ENCODE assay signal across 25 mouse cellular contexts in the genomic region with DNA sequence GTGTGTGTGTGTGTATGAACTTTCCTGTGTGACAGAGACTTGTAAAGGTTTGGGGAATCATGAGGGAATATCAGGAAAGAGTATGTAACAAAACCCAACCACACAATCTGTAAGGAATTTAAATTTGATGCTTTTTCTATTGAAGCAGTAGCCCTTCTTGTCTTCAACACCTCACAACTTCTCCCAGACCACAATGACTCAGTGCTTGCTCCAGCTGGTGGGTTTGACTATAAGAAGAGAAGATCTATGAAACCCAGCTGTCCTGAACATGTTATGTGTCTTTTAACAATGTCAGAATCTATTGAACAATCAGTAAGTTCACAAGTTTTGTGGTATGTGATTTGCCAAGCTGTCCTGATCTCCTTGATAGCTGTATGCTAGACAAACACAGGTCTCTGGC.
A peak's percentile ranks its signal among the peaks of the same experiment; 100 is the strongest.
DNase-seq lines count a peak whose midpoint lies in the region; ATAC-seq and TF ChIP-seq lines count a peak whose summit lies in the region.
"Had no signal": no experiment of that assay in that cellular context is flagged by ENCODE, and none has a peak within 500 bp of the region (broad histone marks: within the 10 kb centered on the region; RNA-seq: fewer than 3 reads in every experiment).

No protein-coding gene starts in this region.

- 0 out of 4 replicates have a peak, but pooled peaks have one; percentile 44 to 51 for ATAC-seq in hematopoietic stem cell, adult 5-6 weeks (replicated peaks in 1 of 2; ENCODE audit: insufficient read depth in 1 of 2, low FRiP score in 2 of 2, low TSS enrichment in 1 of 2, low read depth in 1 of 2, poor library complexity in 2 of 2, severe bottlenecking in 2 of 2)
- ATAC-seq: forebrain, embryonic 15.5 days; intestine, postnatal 0 days; Patski had no signal

- H3K4me1 ChIP-seq in heart, embryonic 10.5 days: no peaks in the 10 kb centered on the region
- H3K4me1 ChIP-seq in kidney, adult 2 months (ENCODE audit: control insufficient read depth, insufficient read depth, low read length): no peaks in the 10 kb centered on the region
- H3K4me1 ChIP-seq: embryonic facial prominence, embryonic 10.5 days; embryonic facial prominence, embryonic 13.5 days; forebrain, embryonic 12.5 days; forebrain, embryonic 15.5 days; heart, embryonic 13.5 days; hindbrain, embryonic 12.5 days; hindbrain, embryonic 15.5 days had no signal

- no peak overlapping the region for H3ac ChIP-seq in C2C12 (ENCODE audit: control insufficient read depth, insufficient read length, low read depth)

- H3K27ac ChIP-seq in heart, embryonic 10.5 days: no peak overlapping the region
- H3K27ac ChIP-seq in kidney, adult 2 months (ENCODE audit: insufficient read depth, low read depth, low read length): no peak overlapping the region
- H3K27ac ChIP-seq: embryonic facial prominence, embryonic 10.5 days; embryonic facial prominence, embryonic 13.5 days; forebrain, embryonic 12.5 days; forebrain, embryonic 15.5 days; heart, embryonic 13.5 days; hindbrain, embryonic 12.5 days; hindbrain, embryonic 15.5 days had no signal

- no peak for TF ChIP-seq POLR2A in kidney, adult 2 months (IDR thresholded peaks at IDR 0.05; ENCODE audit: low read depth, low read length)

- H3K4me3 ChIP-seq in heart, embryonic 10.5 days: no peak overlapping the region
- H3K4me3 ChIP-seq in C2C12 (ENCODE audit: insufficient read depth, poor library complexity, severe bottlenecking): no peak overlapping the region
- H3K4me3 ChIP-seq in kidney, adult 2 months (ENCODE audit: insufficient read depth, low read depth, low read length): no peak overlapping the region
- H3K4me3 ChIP-seq: embryonic facial prominence, embryonic 10.5 days; embryonic facial prominence, embryonic 13.5 days; erythroblast, embryonic 14.5 days; forebrain, embryonic 12.5 days; forebrain, embryonic 15.5 days; heart, embryonic 13.5 days; hindbrain, embryonic 12.5 days; hindbrain, embryonic 15.5 days had no signal

- peak; percentile 19 for DNase-seq in heart, embryonic 10.5 days (ENCODE audit: low spot score)
- DNase-seq in heart, adult 11 months: no peak
- no peak for DNase-seq in kidney, adult 2 months
- DNase-seq in spleen, postnatal 14 days (ENCODE audit: low spot score in 2 of 2): no peak
- DNase-seq: adrenal gland, postnatal 14 days; cerebellum, adult 11 months; cerebellum, adult 2 months; cerebellum, adult 9-11 months; cerebellum, postnatal 25 days; embryo, embryonic 11 days; gastrocnemius, postnatal 36 days; heart, postnatal 14 days; heart, postnatal 4 days had no signal

- no peaks in the 10 kb centered on the region for H3K27me3 ChIP-seq in heart, embryonic 10.5 days (ENCODE audit: insufficient read depth, poor library complexity, severe bottlenecking)
- no peaks in the 10 kb centered on the region for H3K27me3 ChIP-seq in C2C12 (ENCODE audit: control insufficient read depth, insufficient read depth, insufficient read length)
- H3K27me3 ChIP-seq in kidney, adult 2 months (replicated peaks; ENCODE audit: control insufficient read depth, insufficient read depth, low read length): no peaks in the 10 kb centered on the region
- H3K27me3 ChIP-seq: embryonic facial prominence, embryonic 13.5 days; forebrain, embryonic 12.5 days; forebrain, embryonic 15.5 days; heart, embryonic 13.5 days; hindbrain, embryonic 12.5 days; hindbrain, embryonic 15.5 days; Patski had no signal

- no peak for TF ChIP-seq CTCF in C2C12 (IDR thresholded peaks at IDR 0.05; ENCODE audit: control insufficient read depth, insufficient read depth, insufficient read length)
- no peak for TF ChIP-seq CTCF in kidney, adult 2 months (conservative IDR thresholded peaks at IDR 0.05; ENCODE audit: insufficient read depth, insufficient read length, low read depth, low read length)

- H3K79me2 ChIP-seq in C2C12 (ENCODE audit: control insufficient read depth, insufficient read depth): no peaks in the 10 kb centered on the region

- H3K36me3 ChIP-seq in heart, embryonic 10.5 days: no peaks in the 10 kb centered on the region
- H3K36me3 ChIP-seq in C2C12 (ENCODE audit: control insufficient read depth, insufficient read depth): no peaks in the 10 kb centered on the region
- H3K36me3 ChIP-seq in kidney, adult 2 months (ENCODE audit: control insufficient read depth, insufficient read depth, low read length): no peaks in the 10 kb centered on the region
- H3K36me3 ChIP-seq: embryonic facial prominence, embryonic 10.5 days; embryonic facial prominence, embryonic 13.5 days; forebrain, embryonic 12.5 days; forebrain, embryonic 15.5 days; heart, embryonic 13.5 days; hindbrain, embryonic 12.5 days; hindbrain, embryonic 15.5 days had no signal

- no peaks in the 10 kb centered on the region for H3K9me3 ChIP-seq in heart, embryonic 10.5 days
- H3K9me3 ChIP-seq: embryonic facial prominence, embryonic 10.5 days; embryonic facial prominence, embryonic 13.5 days; forebrain, embryonic 12.5 days; forebrain, embryonic 15.5 days; heart, embryonic 13.5 days; hindbrain, embryonic 12.5 days; hindbrain, embryonic 15.5 days had no signal

- H3K79me3 ChIP-seq in C2C12 (ENCODE audit: low read depth): no peaks in the 10 kb centered on the region

TF ChIP-seq in C2C12, 6 proteins besides CTCF, POLR2A, EP300 and RAD21:
- TF ChIP-seq MYOD1 (IDR thresholded peaks at IDR 0.05; ENCODE audit: control insufficient read depth, insufficient read length, low read depth) (peak; percentile 39), FOSL1 (IDR thresholded peaks at IDR 0.05; ENCODE audit: insufficient read depth, low read length, poor library complexity, severe bottlenecking) (no peak), USF1 (IDR thresholded peaks at IDR 0.05; ENCODE audit: low read depth) (no peak), MYOG (IDR thresholded peaks at IDR 0.05; ENCODE audit: control insufficient read depth, extremely low read depth, insufficient read length) (no peak), MAX (IDR thresholded peaks at IDR 0.05) (no peak), CEBPB (IDR thresholded peaks at IDR 0.05; ENCODE audit: low read depth) (no peak)
